Mouse (Mus musculus): ENCODE measurements around the gene Gm11032. TPM values are rescaled to one million over a fixed set of nuclear protein-coding genes. Genes with fewer than 3 reads are reported as not detected.
A peak's percentile ranks its signal among the peaks of the same experiment; 100 is the strongest.
"Not testable (repeated sequence)": the region's sequence is repeated elsewhere in the genome, so short reads cannot be mapped to it uniquely, and the experiment has no call there.

Gm11032 gene
- not detected for total RNA-seq (2022)

GRCm38 (mm10) chr11:4620017-4620485, at the start of gene Gm11032:
Gene Gm11032, plus strand, starts transcription at chr11:4620067.
- no peak for DNase-seq

- no peak for DNase-seq
These were observed 48.4 kb upstream of the Gm11032 start for GRCm38 (mm10) chr11:4571491-4571901.

GRCm38 (mm10) chr11:4576090-4576732, 43.7 kb upstream of the Gm11032 start:
- not testable (repeated sequence) for DNase-seq

GRCm38 (mm10) chr11:4577079-4577478, 42.8 kb upstream of the Gm11032 start:
- no peak for DNase-seq

- DNase-seq: peak; percentile 77
These were observed 41.2 kb upstream of the Gm11032 start for GRCm38 (mm10) chr11:4578682-4579081.

- no peak for DNase-seq
These were observed 28.1 kb upstream of the Gm11032 start for GRCm38 (mm10) chr11:4591811-4592210.

GRCm38 (mm10) chr11:4593491-4593848, 26.4 kb upstream of the Gm11032 start:
- DNase-seq: no peak

GRCm38 (mm10) chr11:4593849-4594607, 25.8 kb upstream of the Gm11032 start:
- no peak for DNase-seq

- DNase-seq: peak; percentile 91
These were observed 25.0 kb upstream of the Gm11032 start, which contains the start of gene Mtmr3 for GRCm38 (mm10) chr11:4594608-4595500. Gene Mtmr3, minus strand, starts transcription at chr11:4594863.

- no peak for DNase-seq
These were observed 21.5 kb upstream of the Gm11032 start for GRCm38 (mm10) chr11:4598411-4598810.

- DNase-seq: no peak
These were observed 20.0 kb upstream of the Gm11032 start for GRCm38 (mm10) chr11:4599916-4600315.

- no peak for DNase-seq
These were observed 18.0 kb upstream of the Gm11032 start for GRCm38 (mm10) chr11:4601890-4602289.

- DNase-seq: no peak
These were observed 17.0 kb upstream of the Gm11032 start for GRCm38 (mm10) chr11:4602691-4603441.

GRCm38 (mm10) chr11:4604441-4604840, 15.4 kb upstream of the Gm11032 start:
- no peak for DNase-seq

GRCm38 (mm10) chr11:4605414-4605813, 14.5 kb upstream of the Gm11032 start:
- no peak for DNase-seq

- no peak for DNase-seq
These were observed 13.3 kb upstream of the Gm11032 start for GRCm38 (mm10) chr11:4606541-4606940.

- DNase-seq: no peak
These were observed 8.0 kb upstream of the Gm11032 start for GRCm38 (mm10) chr11:4611904-4612303.

- no peak for DNase-seq
These were observed 738 bp downstream of the Gm11032 start for GRCm38 (mm10) chr11:4620501-4621108.

- DNase-seq: no peak
These were observed 2.0 kb downstream of the Gm11032 start for GRCm38 (mm10) chr11:4621866-4622265.

GRCm38 (mm10) chr11:4622442-4622986, 2.6 kb downstream of the Gm11032 start:
- DNase-seq: no peak

GRCm38 (mm10) chr11:4622997-4623396, 3.1 kb downstream of the Gm11032 start:
- DNase-seq: no peak

All from adrenal gland, adult 8-10 months (tissue).